Mouse (Mus musculus): ENCODE measurements around the gene Zfp628.

DNA sequence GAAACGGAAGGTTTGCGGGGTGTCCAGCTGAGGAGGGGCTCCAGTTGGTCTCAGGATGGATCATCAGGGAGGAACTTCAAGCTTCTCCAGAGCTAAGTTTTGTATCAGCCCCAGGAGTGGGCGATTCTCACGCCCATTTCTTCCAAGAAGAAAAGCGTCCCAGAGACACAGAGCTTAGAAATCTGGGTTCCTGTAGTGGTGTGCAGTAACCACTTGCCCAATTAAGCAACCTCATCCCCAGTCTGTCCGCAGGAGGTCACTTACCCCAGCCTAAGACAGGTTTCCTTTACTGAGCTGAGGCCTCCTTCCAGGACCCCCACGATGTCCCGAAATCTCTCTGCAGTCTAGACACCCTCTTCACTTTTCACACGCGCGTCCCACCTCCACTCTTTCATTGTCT is 37.8 kb upstream of the Zfp628 start:
- TF ChIP-seq CTCF (IDR thresholded peaks at IDR 0.05) (no peak), EP300 (IDR thresholded peaks at IDR 0.05) (no peak)

All from lung, postnatal 0 days (tissue).